Mouse (Mus musculus) heart, adult 9 months (tissue): ENCODE results near the gene Pdap1.
"Not testable (repeated sequence)": the region's sequence is repeated elsewhere in the genome, so short reads cannot be mapped to it uniquely, and the experiment has no call there.

Experiments
- DNase-seq, 2 experiments: peaks; one replicate each; pipeline ENCODE4 v3.0.0; 2022; ENCODE audit warnings: low spot score in 2 of 2

The Pdap1 gene

DNA sequence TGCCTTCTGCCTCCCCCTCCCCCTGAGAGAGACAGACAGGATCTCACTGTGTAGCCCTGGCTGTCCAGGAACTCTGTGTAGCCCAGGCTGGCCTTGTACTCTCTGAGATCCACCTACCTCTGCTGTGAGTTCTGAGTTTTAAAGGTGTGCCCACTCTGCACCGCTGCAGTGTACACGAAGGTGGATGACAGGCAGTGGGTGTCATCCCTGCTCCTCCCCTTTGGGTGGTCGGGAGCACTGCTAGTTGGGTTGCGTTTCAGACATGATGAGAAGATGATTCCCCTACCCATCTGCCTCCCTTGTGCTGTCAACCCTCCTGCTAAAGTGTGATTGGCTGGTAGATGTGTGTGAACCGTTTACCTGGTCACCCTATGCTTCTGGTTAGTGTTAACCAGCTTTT is 21.6 kb downstream of the Pdap1 start:
- DNase-seq, result no peak

DNA sequence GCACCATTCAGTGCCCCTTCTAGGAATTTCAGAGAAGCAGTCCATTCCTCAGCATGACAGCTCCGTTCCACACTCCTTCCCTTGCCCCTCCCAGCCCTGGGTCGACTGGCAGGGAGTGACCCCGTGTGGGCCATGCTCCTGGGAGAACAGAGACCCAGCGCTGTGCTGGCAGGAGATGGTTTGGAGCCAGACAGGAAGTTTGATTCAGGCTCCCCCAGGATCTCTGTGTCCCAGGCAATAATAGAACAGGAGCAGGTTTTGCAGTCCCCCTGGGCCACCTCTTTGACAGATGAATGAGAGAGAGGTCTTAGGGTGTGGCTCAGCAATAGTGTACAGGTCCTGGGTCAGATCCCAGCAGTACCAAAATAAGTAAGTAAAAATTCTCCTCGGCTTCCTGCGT is 22.0 kb downstream of the Pdap1 start:
- no peak for DNase-seq

GRCm38 (mm10) chr5:145116916-145117315 is 23.1 kb downstream of the Pdap1 start:
- DNase-seq, result peak; percentile 72 to 76

DNA sequence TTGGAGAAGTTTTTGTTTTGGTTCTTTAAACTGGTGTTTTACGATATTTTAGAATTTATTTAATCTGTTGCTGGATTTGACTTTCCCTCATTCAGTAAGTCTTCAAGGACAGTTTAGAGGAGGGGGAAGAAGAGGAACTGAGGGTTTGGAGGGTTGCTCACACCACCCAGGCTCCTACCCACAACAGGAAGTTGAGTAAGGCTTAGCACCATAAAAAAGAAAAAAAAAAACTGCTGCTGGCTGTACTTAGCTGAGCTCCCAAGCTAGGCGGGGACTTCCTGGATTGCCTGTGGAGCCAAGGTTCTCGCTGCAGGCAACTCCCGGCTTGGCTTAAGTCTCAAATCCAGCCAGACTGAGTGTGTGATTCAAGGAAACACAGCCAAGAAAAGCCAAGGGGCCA is 23.7 kb downstream of the Pdap1 start:
- peak; percentile 86 to 91 for DNase-seq

GRCm38 (mm10) chr5:145115736-145116135 is 24.3 kb downstream of the Pdap1 start:
- DNase-seq, result no peak

- peak; percentile 83 to 87 for DNase-seq
Observed at GRCm38 (mm10) chr5:145114606-145115473, 25.2 kb downstream of the Pdap1 start.

GRCm38 (mm10) chr5:145114071-145114605 is 25.9 kb downstream of the Pdap1 start, which contains the start of gene Arpc1b:
TSS of gene Arpc1b (plus strand) at chr5:145114215.
- peak; percentile 74 to 78 for DNase-seq

GRCm38 (mm10) chr5:145113416-145113815 is 26.6 kb downstream of the Pdap1 start:
- no peak for DNase-seq

- no peak for DNase-seq
Observed at GRCm38 (mm10) chr5:145112566-145112965, 27.5 kb downstream of the Pdap1 start.

- DNase-seq, result no peak
Observed at GRCm38 (mm10) chr5:145110401-145110800, 29.6 kb downstream of the Pdap1 start.

DNA sequence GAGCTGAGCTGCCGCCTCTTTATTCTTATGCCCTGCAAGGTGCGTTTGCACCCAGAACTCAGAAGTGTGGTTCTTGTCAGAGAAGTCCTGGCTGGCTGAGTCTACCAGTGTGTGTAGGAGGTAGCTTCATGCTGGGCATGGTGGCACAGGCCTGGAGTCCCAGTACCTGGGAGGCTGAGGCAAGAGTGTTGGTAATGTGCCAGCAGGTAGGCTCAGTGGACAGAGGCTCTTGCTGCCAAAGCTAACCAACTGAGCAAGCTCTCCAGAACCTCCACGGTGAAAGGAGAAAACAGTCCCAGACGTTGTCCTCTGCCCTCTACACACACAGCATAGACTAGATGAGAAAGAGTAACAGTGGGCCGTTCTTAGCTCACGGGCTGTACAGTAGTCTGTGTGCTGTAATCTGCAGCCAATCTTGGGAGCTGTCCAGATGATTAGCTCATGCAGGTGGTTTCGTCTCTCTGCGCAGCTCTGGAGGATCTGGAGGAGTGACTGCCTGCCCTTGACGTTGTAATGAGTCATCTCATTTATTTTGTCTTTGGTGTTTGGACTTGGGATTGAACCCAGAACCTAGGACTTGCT is 34.3 kb downstream of the Pdap1 start:
- no peak for DNase-seq

- no peak for DNase-seq
Observed at GRCm38 (mm10) chr5:145104328-145104727, 35.7 kb downstream of the Pdap1 start.

DNA sequence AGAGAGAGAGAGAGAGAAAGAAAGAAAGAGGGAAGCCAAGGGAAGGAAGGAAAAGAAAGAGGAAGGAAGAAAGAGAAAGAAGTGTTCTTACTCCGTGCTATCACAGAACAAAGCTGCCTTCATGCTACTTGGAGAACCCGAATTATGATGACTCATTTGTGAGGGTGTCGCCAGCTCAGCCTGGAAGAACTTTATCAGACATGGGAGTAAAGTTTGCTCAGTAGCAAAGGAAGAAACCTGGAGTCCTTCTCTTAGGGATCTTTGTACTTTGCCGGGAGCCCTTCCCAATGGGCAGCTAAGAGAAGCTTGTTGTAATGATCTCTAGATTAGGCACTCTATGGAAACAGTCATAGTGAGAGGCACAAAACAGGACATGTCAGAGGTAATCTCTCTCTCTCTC is 37.3 kb downstream of the Pdap1 start:
- peak in 1 of 2 experiments; percentile 22 for DNase-seq

- not testable (repeated sequence) for DNase-seq
Observed at GRCm38 (mm10) chr5:145101451-145101850, 38.6 kb downstream of the Pdap1 start.

DNA sequence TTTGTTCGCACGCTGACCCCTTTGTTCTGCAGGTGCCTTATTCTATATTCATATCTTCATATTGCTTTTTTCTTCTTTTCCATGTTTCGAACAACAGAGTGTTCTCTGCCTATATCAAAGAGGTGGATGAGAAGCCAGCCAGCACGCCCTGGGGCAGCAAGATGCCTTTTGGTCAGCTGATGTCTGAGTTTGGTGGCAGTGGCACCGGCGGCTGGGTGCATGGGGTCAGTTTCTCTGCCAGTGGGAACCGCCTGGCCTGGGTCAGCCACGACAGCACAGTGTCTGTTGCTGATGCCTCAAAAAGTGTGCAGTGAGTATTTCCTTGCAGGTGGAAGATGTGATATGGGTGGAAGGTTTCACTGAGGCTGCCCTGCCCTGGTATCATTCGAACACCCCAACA is 39.1 kb downstream of the Pdap1 start:
- DNase-seq, result no peak

DNA sequence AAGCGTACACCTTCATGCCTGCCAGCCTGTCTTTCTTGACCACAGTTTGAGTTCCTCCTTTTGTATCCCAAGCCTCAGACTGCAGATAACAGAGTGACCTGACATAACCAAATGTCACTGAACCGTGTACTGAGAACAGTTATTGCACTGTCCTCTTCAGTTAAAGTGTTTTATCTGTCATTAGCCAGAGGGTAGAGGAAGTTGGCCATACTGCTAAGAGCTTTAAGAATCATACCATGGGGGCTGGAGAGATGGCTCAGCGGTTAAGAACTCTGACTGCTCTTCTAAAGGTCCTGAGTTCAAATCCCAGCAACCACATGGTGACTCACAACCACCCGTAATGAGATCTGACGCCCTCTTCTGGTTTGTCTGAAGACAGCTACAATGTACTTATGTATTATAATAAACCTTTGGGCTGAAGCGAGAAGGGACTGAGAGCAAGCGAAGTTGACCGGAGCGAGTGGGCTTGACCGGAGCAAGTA is 41.7 kb downstream of the Pdap1 start:
- DNase-seq, result no peak

GRCm38 (mm10) chr5:145096195-145096594 is 43.8 kb downstream of the Pdap1 start:
- no peak for DNase-seq

GRCm38 (mm10) chr5:145089878-145090277 is 50.2 kb downstream of the Pdap1 start:
- no peak for DNase-seq

GRCm38 (mm10) chr5:145088186-145088585 is 51.9 kb downstream of the Pdap1 start:
- DNase-seq, result no peak

DNA sequence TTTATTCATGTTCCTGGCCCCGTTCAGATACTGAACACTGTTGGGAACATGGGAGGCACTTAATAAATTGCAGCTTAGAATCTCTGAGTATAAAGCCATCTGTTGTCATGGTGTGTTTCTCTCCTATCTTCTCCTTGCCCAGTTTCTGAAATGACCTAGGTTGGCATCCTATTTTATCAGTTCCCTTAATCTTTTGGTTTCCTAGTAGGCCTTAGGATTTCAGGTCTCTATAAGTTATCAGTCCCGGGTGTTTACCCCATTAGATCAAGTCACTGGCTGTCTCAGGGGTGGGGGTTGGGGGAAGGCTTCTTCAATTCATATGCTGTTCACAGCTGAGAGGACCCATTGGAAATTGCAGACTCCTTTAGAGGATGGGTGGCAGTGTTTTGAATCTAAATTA is 55.2 kb downstream of the Pdap1 start:
- DNase-seq, result no peak

- DNase-seq, result peak; percentile 92
Observed at GRCm38 (mm10) chr5:145083632-145084451, 56.2 kb downstream of the Pdap1 start, which contains the start of the genes Arpc1a and Kpna7. TSS of gene Arpc1a (plus strand) at chr5:145083830. TSS of gene Kpna7 (minus strand) at chr5:145084030.

- DNase-seq, result not testable (repeated sequence)
Observed at GRCm38 (mm10) chr5:145083201-145083600, 56.8 kb downstream of the Pdap1 start.
